Mouse (Mus musculus) left cerebral cortex, adult 9 months (tissue): ENCODE data around the gene Rnf149.

ENCODE experiments used
- DNase-seq, 2 experiments: peaks; one replicate each; pipeline ENCODE4 v3.0.0; 2022; ENCODE audit warnings: low spot score in 2 of 2

Rnf149 gene

DNA sequence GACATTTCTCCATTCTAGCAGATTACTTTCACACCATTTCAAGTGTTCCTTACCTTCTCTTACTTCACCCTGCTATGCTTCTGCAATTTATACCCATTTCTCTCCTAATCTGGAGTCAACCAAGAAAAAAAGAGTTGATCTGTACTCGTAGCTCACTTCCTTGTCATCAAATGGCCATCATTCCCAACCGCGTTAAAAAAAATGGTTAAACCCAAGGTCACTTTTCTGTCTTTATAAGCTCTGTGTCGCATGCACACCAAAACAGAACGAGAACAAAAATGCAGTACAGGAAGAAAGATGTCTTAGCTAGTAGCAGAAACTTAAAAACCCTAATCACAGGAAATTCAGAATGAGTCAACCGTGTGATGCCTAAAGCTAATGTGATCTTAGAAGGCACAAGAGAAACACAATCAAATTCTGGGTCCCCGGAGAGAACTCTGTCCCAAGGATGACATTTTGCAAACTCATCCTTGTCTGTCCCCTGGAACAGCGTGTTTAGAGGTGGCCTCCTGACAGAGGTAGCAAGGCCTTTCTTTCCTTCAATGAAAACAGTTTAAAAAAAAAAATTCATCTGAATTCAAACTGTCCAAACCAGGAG lies 1.3 kb downstream of the Rnf149 start:
- DNase-seq, result no peak

DNA sequence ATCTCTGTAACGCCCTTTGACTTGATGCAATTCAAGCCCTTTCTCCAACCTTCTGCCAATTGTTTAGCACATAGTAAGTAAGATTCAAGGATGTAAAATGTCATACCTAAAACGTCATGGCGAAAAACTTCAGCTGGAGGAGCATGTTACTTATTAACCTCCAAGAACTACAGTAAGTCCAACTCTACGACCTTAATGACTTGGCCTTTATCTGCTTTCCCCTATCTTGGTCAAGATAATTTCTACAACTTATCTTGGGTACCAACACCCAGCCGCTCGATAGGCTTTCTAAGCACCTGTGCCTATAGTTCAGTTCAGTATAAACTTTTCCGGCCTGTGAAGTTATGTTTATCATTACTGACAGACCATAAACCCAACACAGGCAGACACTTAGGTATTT lies 3.3 kb downstream of the Rnf149 start:
- DNase-seq, result no peak

DNA sequence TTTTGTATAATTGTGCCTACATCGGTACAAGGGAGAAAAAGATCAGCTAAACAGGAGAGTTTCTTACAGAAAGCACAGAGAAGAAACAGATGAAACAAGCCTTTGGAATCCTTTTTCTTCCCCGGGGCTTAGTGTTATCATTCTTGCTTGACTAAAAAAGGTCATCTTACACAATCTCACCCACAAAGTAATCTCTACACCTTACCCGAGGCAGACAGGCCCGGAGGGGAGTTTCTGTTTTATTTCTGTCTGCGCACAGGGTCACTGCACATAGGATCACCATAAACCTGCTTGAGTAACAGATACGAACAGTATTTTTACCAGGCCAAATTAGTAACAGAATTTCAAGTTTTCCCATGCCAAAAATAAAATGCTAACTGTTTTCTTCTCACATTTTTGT lies 5.6 kb downstream of the Rnf149 start:
- DNase-seq, result no peak

DNA sequence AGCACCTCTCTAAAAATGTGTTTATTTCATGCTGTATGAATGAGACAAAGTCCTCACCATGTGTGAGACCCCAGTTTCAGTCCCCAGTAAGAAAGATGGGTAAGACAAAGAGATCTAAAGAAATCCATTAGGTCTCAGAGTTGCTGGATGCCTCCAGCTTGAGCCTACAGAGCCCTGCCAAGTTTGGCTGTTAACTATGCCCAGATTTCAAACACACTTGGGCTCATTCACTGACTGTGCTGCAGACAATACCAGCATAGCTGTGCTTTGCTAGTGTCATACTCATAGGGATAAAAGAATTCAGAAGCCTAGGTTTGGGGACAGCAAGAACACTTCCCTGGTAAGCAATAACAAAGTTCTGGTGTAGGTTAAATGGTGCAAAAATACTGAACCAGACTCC lies 9.1 kb downstream of the Rnf149 start:
- no peak for DNase-seq

DNA sequence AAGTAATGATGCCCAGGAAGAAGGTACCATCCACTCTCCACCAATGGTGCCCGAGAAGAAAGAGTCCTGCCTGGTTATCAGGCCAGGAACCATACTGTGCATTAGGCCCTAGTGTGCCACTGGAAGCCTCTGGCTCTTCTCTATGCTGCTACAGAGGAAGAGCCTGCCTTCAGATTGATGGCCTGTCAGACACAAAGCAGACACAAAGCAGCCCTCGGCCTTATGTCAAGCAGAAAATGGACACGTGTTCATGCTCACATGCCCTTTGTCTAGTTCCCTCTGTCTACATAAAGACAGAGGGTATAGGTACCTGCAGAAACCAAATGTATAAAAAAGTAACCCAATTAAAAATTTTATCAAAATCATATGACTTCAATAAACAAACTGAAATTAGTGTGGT lies 12.6 kb downstream of the Rnf149 start:
- no peak for DNase-seq

DNA sequence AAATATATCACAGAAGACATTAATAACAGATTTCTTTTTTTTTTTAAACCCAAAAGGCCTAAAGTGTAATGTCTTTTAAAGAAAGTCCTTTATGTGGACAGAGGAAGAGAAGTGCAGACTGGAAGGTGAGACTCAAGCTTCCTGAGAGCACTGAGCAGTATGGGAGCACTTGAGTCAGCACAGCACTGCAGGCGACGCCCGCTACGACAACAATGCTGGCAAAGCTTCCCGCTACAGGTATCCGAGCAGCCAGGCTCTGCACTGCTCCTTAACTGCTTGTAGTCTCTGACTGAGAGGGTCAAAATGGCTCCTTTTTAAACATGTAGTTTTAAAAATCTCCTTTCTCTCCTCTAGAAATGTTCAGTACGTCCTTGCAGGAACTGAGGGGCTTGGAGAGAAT lies 14.0 kb downstream of the Rnf149 start:
- DNase-seq, result no peak

DNA sequence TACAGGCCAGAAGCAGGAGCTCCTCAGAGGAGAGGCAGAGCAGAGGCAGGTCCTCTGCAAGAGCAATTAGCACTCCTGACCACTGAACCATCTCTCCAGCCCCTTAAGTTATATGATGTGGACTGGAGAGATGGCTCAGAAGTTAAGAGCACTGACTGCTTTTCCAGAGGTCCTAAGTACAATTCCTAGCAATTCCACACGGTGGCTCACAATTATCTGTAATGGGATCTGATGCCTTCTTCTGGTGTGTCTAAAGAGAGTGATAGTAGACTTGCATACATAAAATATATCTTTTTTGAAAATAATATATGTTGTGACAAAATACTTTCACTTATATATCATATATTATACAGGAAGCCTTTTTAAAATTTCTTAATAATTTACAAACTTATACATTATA lies 15.3 kb downstream of the Rnf149 start:
- no peak for DNase-seq

DNA sequence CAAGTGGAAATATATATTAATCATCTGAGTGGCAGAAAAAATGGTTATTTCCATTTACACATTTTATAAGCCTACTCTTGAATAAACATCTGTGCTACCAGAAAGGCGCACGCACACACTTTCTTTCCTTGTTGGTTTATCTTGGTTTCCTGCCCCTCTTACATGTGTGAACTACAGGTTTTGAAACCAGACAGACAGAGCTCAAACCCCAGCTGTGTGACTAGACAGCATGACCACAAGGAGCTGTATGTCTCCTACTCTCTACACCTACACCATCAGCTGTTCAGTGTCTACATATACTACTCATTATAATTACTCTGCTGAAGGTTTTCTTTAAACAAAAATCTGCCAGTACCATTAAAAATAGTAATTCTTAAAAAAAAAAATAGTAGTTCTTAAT lies 18.2 kb downstream of the Rnf149 start:
- no peak for DNase-seq

DNA sequence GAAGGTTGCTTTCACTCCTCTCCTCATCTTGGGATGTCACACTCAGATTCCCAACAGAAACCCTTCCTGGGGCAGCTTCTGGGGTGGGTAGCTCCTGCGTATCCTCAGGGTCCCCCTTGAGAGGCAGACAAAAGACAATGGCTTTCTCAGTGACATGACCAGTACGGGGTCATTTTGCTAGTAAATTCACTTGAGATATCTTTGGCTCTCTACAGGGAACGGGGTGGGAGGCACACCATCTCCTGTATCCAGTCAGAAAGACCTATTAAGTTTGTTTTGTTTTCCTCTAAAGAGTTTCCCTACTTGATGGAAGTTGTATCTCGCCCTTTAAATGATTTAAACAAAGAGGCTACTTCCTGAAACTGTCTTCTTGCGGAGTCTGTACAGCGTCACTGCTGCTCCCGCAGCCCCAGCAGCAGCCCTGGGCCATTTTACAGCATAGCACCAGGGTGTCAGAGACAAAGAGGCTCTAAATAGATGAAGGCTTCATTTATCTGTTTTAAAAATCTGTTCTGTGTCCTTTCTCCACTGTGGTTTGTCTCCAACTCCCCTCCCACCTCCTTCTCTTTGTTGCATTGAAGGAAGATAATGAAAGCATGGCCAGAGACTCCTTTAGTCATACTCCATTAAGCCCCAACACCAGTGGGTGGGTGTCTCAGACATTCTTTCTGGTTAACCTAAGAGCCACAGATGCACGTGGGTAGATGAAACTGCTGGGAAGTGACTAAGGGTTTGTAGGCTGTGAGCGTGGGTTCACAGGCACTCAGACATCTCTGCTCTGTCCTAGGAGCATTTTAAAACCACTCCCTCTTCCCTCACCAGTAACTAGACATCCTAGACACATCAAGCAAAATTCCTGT lies 21.4 kb downstream of the Rnf149 start:
- DNase-seq, result peak; percentile 82 to 88

DNA sequence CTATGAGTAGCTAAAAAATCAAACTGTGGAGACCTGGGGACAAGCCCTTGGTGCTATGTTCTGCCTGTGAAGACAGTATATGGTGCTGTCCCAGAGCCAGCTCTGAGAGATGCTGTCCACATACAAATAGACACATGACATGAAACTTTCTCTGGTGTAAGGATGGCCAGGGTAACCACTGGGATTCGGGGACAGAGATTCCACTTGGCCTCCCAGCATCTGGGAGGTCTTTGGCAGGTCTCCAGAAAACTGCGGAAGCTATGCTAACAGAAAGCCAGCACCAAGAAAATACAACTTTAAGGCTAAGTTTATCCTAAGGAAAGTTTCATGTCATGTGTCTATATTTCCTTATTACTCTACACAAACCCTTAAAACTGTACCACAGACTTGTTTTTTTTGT lies 27.4 kb downstream of the Rnf149 start:
- DNase-seq, result no peak

DNA sequence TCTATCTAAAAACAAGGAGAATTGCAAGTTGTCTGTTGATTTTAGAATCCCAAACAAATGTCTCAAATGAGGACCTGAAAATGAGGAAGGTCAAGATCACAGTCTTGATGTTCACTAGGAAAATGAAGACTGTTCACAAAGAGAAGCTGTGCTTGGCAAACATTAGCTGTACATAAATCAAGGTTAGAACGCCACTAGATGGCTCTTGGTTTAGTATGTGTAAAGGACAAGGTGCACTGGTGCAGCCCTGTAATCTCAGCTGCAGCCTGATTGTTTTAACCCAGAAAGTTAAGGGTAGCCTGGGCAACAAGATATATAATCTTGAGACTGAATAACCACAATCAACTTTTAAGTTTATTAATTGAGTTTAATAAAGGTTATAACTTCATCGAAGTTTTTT lies 30.0 kb downstream of the Rnf149 start:
- DNase-seq, result no peak

DNA sequence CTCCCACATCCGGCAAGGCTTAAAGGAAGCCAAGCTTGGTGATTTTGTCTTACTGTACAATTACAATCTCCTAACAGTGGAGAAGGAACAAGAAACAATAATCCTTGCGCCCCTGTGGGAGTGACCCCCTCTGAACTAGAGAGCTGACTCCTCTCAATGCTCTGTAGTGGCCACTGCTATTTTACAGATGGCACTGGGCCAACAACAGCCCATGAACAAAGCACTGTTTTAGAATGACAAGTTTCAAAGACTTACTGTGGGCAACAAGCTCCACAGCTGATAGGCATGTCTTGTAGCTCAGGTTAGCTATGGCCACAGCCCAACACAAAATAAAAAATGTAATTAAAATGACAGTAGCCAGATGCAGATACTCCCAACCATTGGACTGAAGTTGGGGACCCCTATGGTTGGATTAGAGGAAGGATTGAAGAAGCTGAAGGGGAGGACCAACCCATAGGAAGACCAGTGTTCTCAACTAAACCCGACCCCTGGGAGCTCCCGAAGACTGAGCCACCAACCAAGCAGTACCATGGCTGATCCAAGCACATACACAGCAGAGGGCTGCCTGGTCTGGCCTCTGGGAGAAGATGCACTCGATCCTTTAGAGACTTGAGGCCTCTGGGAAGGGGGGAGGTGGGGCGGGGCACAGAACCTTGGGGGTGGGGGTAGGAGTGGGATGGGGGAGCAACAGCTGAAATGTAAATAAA lies 30.9 kb downstream of the Rnf149 start:
- no peak for DNase-seq

DNA sequence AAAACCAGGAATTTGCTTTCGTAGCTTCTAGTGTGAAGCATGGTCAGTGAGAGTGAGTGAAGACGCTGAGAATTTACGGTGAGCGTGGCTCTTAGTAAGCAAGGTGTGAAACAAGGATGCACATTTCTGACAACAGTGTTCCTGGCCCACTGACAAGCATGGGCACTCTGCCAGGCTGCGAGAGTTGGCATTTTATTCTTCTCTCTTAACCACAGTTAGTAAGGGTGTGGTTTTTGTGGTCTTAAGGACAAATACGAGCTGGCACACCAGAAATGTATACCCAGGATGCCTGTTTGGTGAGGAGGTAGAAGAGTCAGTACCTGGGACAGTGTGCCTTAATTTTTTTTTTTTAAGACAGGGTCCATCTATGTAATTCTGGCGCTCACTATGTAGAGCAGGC lies 31.6 kb downstream of the Rnf149 start:
- DNase-seq, result no peak

DNA sequence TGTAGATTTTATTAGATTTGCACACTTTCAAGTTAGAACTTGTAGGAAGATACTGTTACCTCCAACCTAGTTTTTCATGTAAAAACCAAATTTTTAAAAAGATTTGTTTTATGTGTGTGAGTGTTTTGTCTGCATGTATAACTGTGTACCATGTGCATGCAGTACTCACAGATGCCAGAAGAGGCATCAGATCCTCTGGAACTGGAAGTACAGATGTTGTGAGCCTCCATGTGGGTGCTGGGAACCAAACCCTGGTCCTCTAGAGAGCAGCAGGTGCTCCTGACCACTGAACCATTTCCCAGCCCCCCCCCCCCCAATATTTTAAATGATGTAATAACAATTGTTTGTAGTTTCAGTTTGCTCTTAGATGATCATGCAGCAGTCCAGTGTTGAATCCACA lies 36.6 kb downstream of the Rnf149 start:
- no peak for DNase-seq

DNA sequence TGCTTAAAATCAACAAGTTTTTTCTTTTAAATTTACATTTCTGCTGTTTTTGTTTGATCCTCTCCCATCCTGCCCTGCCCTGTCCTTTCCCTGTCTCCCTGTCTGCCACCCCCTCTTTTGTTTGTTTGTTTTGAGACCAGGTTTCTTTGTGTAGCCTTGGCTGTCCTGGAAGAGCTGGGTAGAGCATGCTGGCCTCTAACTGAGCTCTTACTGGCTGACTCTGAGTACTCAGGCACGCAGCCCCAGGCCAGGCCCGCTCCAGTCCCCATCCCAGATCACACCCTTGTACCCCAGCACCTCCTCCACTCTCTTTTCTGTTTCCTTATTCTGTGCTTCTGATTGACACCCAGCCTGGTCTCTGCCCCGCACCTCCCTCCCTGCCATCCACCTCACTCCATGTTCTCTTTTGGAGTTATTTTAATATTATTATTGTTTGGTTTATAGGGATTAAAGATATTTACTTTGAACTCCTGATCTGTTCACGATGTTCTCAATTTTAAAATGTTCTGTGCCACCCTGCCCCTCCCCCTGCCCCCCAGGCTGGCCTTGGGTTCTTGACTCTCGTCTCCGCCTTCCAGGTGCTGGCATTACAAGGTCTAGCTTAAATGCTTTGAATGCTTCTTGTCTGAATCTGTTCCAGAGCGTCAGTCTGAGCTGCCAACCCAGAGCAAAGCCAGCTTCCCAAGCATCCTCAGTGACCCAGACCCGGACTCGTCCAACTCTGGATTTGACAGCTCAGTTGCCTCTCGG lies 39.4 kb downstream of the Rnf149 start:
- DNase-seq, result no peak

DNA sequence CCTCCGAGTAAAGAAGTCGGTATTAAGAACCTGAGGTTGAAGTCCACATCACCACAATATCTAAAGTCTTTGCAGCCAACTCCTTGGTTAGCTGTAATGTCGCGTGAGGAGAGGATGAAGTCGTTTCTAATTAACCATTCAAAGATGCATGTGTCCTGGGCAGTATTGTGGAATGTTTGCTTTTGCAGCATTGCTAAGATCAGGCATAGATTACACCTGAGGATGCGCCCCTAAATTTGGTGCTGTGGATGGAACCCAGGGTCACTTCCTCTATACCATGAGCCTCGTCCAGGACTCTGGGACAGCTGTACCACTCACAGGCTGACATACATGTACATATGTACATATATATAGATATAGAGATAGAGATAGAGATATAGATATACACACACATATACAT lies 40.5 kb downstream of the Rnf149 start:
- no peak for DNase-seq

DNA sequence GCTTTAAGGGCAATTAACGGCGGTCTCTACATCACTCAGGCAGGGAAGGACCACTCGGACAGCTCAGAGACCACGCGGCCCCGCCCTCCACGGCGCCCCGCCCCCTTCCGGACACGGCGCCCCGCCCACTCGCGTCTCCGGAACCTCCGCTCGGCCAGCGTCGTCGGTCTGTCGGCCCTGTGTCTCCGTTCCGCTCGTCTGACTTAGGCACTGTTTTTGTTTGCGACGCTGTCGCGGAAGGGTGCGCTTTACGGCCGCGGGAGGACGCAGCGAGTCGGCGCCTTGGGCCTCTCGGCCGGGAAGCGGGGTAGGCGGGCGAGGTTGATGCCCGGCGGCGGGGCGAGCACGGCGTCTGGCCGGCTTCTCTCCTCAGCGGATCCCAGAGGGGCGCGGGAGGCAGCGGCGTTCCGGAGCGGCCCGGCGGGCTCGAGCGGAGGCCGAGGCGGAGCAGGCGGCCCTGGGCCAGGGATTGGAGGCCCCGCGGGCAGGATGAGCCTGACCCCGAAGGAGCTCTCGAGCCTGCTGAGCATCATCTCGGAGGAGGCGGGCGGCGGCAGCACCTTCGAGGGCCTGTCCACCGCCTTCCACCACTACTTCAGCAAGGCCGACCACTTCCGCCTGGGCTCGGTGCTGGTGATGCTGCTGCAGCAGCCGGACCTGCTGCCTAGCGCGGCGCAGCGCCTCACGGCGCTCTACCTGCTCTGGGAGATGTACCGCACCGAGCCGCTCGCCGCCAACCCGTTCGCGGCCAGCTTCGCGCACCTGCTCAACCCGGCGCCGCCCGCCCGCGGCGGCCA lies 41.5 kb downstream of the Rnf149 start:
- DNase-seq, result peak; percentile 91 to 99

DNA sequence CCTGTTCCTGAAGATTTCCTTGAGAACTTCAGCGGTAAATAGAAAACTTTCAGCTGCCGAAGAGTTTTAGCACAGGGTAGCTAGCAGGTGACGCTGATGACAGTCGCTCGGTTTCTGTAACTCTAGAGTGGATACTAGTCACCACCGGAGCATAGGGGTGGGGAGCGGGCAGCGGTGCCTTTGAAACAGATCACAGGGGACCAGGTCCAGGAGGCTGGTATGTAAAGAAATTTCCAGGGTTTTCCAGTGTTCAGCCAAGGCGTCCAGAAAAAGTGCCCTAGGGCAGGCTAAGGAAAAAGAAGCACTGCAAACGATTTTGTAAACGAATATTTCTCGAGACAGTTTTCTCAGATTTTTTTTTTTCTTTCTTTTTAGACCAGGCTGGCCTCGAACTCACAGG lies 42.4 kb downstream of the Rnf149 start, which contains the start of gene Cnot11:
Gene Cnot11, plus strand, starts transcription at position 162 of the 400 bp plus-strand sequence.
- DNase-seq, result no peak

DNA sequence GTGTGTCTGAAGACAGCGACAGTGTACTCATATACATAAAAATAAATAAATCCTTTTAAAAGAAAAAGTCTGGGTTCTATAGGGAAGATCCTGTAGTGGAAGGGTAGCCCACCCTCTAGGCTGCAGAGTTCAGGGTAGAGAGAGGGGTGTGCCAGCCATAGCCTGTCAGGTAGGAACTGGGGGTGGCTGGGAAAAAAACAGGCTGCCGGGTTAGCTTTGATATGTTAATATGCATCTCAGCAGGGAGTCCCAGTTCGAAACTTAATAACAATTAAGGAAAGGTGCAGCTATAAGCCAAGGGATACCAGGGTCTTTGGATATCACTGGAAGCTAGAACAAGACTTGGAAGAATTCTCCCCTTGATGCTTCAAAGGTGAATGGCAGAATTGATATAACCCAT lies 43.3 kb downstream of the Rnf149 start:
- DNase-seq, result no peak

DNA sequence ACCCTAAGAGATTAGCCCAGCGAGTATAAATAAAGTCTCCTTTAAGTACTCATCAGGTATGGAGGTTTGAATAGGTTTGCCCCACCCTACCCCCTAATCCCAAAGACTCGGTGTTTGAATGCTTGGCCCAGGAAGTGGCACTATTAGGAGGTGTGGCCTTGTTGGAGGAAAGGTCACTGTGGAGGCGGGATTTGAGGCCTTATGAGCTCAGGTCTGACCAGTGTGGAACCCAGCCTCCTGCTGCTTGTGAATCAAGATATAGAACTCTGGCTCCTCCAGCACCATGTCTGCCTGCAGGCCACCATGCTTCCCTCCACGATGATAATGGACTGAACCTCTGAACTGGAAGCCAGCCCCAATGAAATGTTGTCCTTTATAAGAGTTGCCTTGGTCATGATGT lies 46.2 kb downstream of the Rnf149 start:
- DNase-seq, result no peak

DNA sequence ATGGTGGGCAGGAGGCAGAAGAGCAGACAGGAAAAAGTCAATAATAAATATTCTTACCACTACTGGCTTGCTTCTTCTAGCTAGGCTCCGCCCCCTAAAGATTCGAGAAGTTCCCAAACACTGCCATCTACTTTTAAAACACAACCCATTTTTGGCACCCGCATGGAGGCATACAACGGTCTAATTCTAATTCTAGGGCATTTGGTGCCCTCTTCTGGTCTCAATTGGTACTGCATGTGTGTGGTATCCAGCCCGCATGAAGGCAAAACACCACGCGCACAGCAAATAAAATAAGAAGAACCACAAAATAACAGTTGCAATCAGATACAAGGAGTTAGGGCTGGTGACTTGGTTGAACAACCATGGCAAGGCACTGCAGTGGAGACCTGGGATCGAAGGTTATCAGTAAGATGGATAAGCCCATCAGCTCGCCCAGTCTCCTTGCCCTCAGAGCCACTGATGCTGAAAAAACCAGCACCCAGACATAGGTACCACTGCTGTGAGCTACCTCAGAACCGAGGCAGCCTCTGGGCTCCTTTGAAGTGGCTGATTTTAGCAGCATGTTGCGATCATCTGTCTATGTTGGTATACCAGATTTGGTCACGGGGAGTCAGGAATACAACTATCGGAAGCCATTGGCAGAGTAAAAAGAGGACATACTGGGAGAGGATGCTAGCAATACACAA lies 46.8 kb downstream of the Rnf149 start:
- DNase-seq, result peak in 1 of 2 experiments; percentile 87
